Mouse (Mus musculus) hindbrain, embryonic 13.5 days (tissue): Measurements from ENCODE around the gene Kctd11. TPM values are rescaled to one million over a fixed set of nuclear protein-coding genes. Genes with fewer than 3 reads are reported as not detected.
"Not testable (repeated sequence)": the region's sequence is repeated elsewhere in the genome, so short reads cannot be mapped to it uniquely, and the experiment has no call there.

Source experiments
- ATAC-seq: fragments of 200-750 bp; cut with Nextera tagmentation; 2 replicates; pipeline ENCODE4 v1.8.0; 2017; ENCODE audit warnings: moderate TSS enrichment; ENCODE audit not compliant: low FRiP score
- H3K27ac ChIP-seq: fragments of 300-500 bp; sonication (generic); 2 replicates; pipeline ENCODE4 v1.5.1; 2015; ENCODE audit warnings: inconsistent platforms, mild to moderate bottlenecking, moderate library complexity
- H3K27me3 ChIP-seq: fragments of 300-500 bp; sonication (generic); 2 replicates; pipeline ENCODE4 v1.6.1; 2015; ENCODE audit warnings: mild to moderate bottlenecking, inconsistent platforms
- H3K36me3 ChIP-seq: fragments of 300-500 bp; sonication (generic); 2 replicates; pipeline ENCODE4 v1.6.1; 2015; ENCODE audit warnings: mild to moderate bottlenecking, inconsistent platforms
- H3K4me1 ChIP-seq: fragments of 300-500 bp; sonication (generic); replicated peaks from 2 replicates; pipeline ENCODE4 v1.6.1; 2015; ENCODE audit warnings: inconsistent platforms
- H3K4me2 ChIP-seq: fragments of 300-500 bp; sonication (generic); 2 replicates; pipeline ENCODE4 v1.6.1; 2015; ENCODE audit warnings: inconsistent platforms, mild to moderate bottlenecking, moderate library complexity
- H3K4me3 ChIP-seq: fragments of 300-500 bp; sonication (generic); 2 replicates; pipeline ENCODE4 v1.5.1; 2015; ENCODE audit warnings: mild to moderate bottlenecking, inconsistent platforms
- H3K9ac ChIP-seq: fragments of 300-500 bp; sonication (generic); 2 replicates; pipeline ENCODE4 v1.6.1; 2015; ENCODE audit warnings: mild to moderate bottlenecking, inconsistent platforms
- H3K9me3 ChIP-seq: fragments of 300-500 bp; sonication (generic); 2 replicates; pipeline ENCODE4 v1.6.1; 2016; ENCODE audit warnings: inconsistent platforms
- WGBS: fragments of 180-500 bp; shearing (Covaris S2); methylation state at CpG from one replicate; pipeline ENCODE4 v1.1.7; 2015; 5-methylcytosine and 5-hydroxymethylcytosine counted together
- polyA plus RNA-seq: library from polyadenylated mRNA; unstranded; fragments of >200 nt; fragmentation: Nextera tagmentation; extraction: Ambion mirVana; gene quantifications from 2 replicates; pipeline ENCODE4 v1.2.1, GENCODE M21; 2015

Gene Kctd11
- polyA plus RNA-seq: 2.0 and 2.5 TPM in 2 replicates

DNA sequence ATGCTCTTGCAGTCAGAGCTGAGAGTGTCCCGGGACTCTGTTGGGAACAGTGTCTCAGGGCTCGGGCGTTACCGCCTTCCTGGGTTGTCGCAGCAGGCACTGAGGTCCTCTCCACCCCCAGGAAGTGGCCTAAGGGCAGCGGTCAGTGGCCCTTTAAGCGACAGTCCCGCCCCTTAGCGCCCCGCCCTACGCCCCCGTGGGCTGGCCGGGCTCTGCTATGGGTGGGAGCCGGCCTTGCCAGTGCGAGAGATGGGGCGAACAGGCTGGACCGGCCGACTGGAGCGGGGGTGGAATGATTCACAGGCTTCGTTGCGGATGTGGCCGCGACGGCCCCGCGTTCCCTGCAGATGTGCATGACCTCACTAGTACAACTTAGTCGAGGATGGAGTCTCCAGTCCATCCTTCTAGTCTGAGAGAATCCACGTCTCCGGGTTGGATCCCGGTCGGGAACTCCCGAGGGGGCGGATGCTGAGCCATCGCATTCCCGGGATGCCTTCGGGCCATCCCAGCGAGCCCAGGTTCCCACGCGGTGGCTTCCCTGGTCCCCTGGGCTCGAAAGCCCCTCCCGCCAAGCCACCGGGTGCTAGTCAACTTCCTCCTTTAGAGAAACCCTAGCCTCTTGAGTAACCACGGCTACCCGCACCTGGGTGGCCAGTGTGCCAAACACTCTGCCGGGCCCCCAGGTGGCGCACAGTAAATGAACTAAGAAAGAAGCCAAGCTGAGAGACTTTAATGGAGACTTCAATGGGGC, at the start of gene Kctd11:
Gene Kctd11 (minus strand): TSS at position 554 of the 751 bp plus-strand sequence.
- Histone ChIP-seq H3K4me1 (peaks cover 36% of the 10 kb centered on the region), H3K27me3 (peaks cover 42% of the 10 kb centered on the region), H3K4me3 (peak within 1 kb of the TSS; percentile 40), H3K27ac (peak within 1 kb of the TSS; percentile 58), H3K4me2 (peak within 1 kb of the TSS; percentile 73), H3K9me3 (no peaks in the 10 kb centered on the region), H3K9ac (peak within 1 kb of the TSS; percentile 71), H3K36me3 (no peaks in the 10 kb centered on the region)
- ATAC-seq: peak; percentile 82
- under 1% methylated on average over 41 of the region's 46 CpGs for WGBS

DNA sequence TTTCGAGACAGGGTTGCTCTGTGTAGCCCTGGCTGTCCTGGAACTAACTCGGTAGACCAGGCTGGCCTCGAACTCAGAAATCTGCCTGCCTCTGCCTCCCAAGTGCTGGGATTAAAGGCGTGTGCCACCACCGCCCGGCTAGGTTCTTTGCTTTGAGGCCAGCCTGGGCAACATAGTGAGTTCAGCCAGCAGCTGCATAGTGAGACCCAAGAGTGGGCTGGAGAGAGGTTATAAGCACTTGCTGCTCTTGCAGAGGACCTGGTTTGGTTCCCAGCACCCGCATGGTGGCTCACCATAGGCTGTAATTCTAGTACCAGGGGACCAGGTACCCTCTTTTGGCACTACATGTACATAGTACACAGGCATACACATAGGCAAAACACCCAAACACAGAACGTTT, 49.0 kb upstream of the Kctd11 start:
- not testable (repeated sequence) for H3K27ac ChIP-seq, H3K9ac ChIP-seq, H3K4me1 ChIP-seq, ATAC-seq, H3K4me3 ChIP-seq, H3K36me3 ChIP-seq, H3K9me3 ChIP-seq, H3K4me2 ChIP-seq
- WGBS: 90% methylated on average over 8 of the region's 8 CpGs
- peaks cover 19% of the 10 kb centered on the region for H3K27me3 ChIP-seq

DNA sequence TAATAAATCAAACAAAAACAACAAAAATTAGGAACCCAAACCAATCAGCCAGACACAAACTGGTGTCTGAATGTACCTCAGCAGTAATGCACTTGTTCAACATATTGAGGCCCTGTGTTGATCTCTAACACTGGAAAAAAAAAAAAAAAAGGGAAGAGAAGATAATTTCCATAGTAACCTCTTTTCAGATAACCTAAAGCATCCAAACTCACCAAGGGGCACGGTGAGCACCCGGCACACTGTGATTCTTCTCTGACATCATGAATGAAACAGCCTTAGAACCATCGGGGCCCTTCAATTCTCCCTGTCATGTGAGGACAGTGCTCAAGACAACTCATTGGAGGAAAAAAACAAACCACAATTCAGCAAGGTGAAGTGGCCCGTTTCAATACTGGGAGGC, 48.5 kb upstream of the Kctd11 start:
- Histone ChIP-seq H3K4me3 (no peak overlapping the region), H3K36me3 (no peaks in the 10 kb centered on the region), H3K27me3 (peaks cover 15% of the 10 kb centered on the region; the same call in 1 of the 2 replicates), H3K4me1 (peaks cover 5% of the 10 kb centered on the region), H3K27ac (no peak overlapping the region), H3K9ac (no peak overlapping the region), H3K9me3 (no peaks in the 10 kb centered on the region), H3K4me2 (no peak overlapping the region)
- WGBS: 85% methylated on average over 4 of the region's 4 CpGs
- ATAC-seq: no peak

DNA sequence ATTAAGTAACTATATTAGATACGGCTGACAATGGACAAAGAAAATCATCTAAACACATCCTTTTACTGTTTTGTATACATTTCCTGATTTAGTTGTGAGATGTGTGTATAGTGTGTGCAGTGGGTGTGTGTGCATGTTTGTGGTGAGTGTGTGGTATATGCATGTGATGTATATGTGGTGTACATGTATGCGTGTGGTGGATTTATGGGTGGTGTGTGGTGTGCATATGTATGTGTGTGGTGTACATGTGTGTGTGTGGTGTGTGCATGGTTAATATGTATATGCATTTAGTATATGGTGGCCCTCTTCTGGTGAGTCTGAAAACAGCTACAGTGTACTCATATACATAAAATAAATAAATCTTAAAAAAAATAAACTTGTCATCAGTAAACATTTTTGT, 46.3 kb upstream of the Kctd11 start:
- no peak overlapping the region for H3K4me2 ChIP-seq
- H3K27me3 ChIP-seq: 0 out of 2 replicates have a peak, but pooled peaks cover 10% of the 10 kb centered on the region
- H3K27ac ChIP-seq: no peak overlapping the region
- H3K4me3 ChIP-seq: no peak overlapping the region
- H3K9me3 ChIP-seq: no peaks in the 10 kb centered on the region
- no peaks in the 10 kb centered on the region for H3K36me3 ChIP-seq
- H3K4me1 ChIP-seq: peaks cover 3% of the 10 kb centered on the region
- WGBS: 96% methylated on average over 2 of the region's 2 CpGs
- ATAC-seq: no peak
- no peak overlapping the region for H3K9ac ChIP-seq

DNA sequence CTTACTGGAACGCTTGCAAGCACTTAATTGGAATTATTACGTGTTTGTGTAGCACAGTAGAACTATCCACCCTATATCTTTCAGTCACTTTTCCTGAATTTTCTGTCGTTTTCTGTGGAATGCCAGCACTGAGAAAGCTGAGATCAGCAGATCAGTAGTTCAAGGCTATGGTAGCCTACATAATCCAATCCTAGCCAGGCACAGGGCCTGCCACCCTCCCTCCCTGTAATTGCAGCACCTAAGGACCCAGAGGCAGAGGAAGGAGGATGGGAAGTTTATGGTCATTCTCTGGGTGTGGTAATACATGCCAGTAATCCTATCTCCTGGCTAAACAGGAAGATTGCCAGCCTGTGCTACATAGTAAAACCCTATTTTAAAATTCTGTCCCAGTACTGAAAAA, 41.6 kb upstream of the Kctd11 start:
- H3K4me3 ChIP-seq: no peak overlapping the region
- no peak overlapping the region for H3K4me2 ChIP-seq
- H3K27me3 ChIP-seq: no peaks in the 10 kb centered on the region
- ATAC-seq: no peak
- peak overlapping the region; percentile 51; the same call in 1 of the 2 replicates for H3K9ac ChIP-seq
- WGBS: 68% methylated on average over 3 of the region's 3 CpGs
- H3K4me1 ChIP-seq: peaks cover 28% of the 10 kb centered on the region
- H3K27ac ChIP-seq: no peak overlapping the region; the same call in 1 of the 2 replicates
- no peaks in the 10 kb centered on the region for H3K9me3 ChIP-seq
- peaks cover 12% of the 10 kb centered on the region for H3K36me3 ChIP-seq

DNA sequence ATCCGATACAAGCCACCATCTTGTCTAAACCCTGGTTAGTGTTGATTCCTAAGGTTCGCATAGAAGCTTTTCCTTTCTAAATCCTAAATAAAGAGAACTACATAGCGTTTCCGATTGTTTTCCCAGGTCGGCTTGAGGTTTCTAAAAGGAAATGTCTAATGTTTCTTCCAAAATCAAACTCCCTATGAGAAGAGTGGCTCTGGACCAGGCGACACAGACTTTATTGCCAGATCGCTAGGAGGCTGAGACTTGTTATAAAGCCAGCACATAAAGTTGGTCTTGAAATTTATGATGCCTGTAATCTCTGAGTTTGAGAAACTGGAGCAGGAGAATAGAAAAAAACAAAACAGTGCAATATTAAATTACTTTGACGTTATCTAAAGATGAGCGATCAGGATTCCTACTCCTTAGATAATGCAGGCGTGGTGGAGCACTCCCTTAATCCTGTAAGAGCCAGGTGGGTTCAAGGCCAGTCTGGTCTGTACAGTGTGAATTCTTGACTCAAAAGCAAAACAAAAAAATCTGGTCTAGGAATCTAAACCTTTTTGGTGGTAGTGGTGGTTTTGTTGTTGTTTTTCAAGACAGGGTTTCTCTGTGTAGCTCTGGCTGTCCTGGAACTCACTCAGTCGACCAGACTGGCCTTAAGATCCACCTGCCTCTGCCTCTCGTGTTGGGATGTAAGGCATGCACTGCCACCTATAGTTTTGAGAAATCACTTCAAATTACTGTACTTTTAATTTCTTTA, 41.0 kb upstream of the Kctd11 start:
- H3K27me3 ChIP-seq: no peaks in the 10 kb centered on the region
- ATAC-seq: no peak
- H3K4me2 ChIP-seq: peak overlapping the region; percentile 66
- no peaks in the 10 kb centered on the region for H3K9me3 ChIP-seq
- H3K36me3 ChIP-seq: peaks cover 18% of the 10 kb centered on the region
- H3K4me1 ChIP-seq: peaks cover 28% of the 10 kb centered on the region
- H3K4me3 ChIP-seq: peak overlapping the region; percentile 49
- peak overlapping the region; percentile 70 for H3K9ac ChIP-seq
- WGBS: 6% methylated on average over 12 of the region's 12 CpGs
- peak overlapping the region; percentile 95 for H3K27ac ChIP-seq

DNA sequence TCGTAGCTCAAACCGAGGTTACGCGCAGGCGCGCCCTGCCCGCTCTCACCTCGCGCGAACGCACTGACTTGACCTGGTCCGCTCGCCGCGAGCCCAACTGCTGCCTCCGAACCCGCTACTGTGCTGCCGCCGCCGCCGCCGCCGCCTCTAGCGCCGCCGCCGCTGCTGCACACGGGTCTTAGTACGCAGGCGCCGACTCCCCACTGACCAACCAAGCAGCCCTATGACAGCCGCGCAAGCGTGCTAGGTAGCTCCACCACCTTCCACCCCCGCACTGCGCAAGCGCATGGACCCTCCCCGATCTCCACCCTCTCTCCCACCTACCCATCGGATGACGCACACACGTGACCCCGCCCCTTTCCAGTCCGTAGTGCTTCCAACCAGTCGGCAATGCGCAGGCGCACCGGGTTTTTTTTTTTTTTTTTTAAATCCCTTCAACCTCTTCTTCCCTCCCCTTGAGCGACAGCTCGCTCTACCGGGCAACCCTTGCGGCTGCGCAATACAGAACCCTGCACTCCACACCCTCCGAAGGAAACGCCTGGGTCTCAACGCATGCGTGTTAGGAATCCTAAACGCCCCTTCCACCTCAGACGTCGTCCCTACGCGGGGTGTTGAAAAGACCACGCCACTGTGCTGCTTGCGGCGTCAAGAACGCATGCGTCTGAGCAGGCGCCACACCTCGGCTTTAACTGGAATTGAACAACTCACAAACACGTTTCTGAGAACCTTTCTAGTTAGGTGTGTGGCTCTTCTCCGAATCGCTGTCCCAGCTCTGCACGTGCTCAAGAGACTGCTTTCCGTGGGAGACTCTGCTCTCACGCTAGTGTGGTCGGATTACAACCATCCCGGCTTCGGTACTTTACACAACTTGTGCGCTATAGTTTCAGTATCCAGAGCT, 40.2 kb upstream of the Kctd11 start, which contains the start of gene Eif5a:
Gene Eif5a (minus strand): TSS at position 845 of the 898 bp plus-strand sequence.
- peak within 1 kb of the TSS; percentile 98 for H3K4me2 ChIP-seq
- peak within 1 kb of the TSS; percentile 95 for H3K27ac ChIP-seq
- peak within 1 kb of the TSS; percentile 93 for H3K9ac ChIP-seq
- no peaks in the 10 kb centered on the region for H3K27me3 ChIP-seq
- WGBS: under 1% methylated on average over 78 of the region's 78 CpGs
- no peaks in the 10 kb centered on the region for H3K9me3 ChIP-seq
- H3K4me1 ChIP-seq: peaks cover 28% of the 10 kb centered on the region
- H3K4me3 ChIP-seq: peak within 1 kb of the TSS; percentile 89
- H3K36me3 ChIP-seq: peaks cover 26% of the 10 kb centered on the region
- peak; percentile 97 for ATAC-seq

DNA sequence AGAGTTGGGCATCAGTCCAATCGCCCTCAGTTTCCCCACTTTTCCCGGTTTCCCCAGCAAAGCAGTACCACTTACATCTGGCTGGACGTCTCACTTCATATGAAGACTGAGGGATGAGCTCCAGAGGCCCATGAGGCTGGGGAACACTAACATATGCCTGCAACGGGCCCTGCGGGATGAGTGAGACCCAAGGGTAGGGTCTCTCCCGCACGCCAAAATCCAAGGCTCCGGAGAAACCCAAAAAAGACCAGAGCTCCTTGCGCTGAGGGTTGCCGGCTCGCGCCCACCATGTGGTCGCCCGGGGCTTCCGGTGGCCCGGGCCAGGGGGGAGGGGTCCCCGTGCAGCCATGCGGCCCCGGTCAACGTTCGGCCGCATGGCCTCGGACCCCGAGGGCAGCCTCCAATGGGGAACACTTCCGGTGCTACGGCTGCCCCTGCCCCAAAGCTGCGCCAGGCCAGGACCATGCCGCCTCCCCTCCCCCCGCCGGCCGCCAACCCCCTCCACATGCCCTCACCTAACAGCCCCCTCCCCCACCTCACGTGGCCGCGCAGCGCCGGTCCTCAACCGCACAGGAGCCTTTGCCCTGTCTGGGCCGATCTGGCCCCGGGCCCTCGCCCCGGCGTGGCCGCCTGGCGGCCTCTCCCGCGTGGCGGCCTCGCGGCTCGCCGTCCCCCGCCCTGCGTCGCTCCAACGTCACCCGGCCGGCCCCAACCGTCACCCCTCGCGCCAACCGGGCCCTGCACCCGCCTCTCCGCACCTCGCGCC, 39.2 kb upstream of the Kctd11 start:
- Histone ChIP-seq H3K4me3 (peak overlapping the region; percentile 89), H3K36me3 (peaks cover 35% of the 10 kb centered on the region), H3K27ac (peak overlapping the region; percentile 95), H3K9ac (peak overlapping the region; percentile 93), H3K9me3 (no peaks in the 10 kb centered on the region), H3K4me2 (peak overlapping the region; percentile 98), H3K27me3 (no peaks in the 10 kb centered on the region), H3K4me1 (peaks cover 36% of the 10 kb centered on the region)
- under 1% methylated on average over 51 of the region's 65 CpGs for WGBS
- peak; percentile 29 for ATAC-seq

DNA sequence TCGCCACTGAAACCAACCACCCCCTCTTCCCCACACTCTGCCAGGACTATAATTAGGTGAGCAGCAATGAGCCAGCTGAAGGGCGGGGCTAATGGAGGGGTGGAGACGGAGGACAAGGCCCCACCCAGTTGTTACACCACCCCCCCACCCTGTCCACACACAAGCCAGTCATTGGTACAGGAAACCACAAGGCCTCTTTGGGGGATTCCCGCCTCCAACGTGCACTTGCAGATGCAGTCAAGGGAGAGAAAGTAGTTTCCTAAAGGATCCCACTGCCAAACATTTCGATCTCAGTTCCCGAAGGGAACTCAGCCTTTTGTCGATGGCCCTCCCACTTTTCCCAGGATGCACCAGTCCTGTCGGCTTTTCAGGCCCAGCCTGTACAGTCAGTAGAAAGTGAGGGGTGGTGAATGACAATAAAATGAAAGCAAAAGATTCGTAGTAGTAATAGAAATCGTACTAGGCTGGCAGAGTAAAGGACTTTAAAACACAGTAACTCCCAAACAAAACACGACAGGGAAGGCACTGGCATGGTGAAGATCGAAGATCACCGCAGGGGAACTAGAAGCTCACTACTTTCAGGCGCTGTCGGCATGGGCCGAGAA, 38.6 kb upstream of the Kctd11 start:
- Histone ChIP-seq H3K9ac (peak overlapping the region; percentile 93), H3K27me3 (no peaks in the 10 kb centered on the region), H3K4me2 (peak overlapping the region; percentile 98), H3K9me3 (no peaks in the 10 kb centered on the region), H3K4me3 (peak overlapping the region; percentile 89), H3K27ac (peak overlapping the region; percentile 95), H3K4me1 (peaks cover 43% of the 10 kb centered on the region), H3K36me3 (peaks cover 42% of the 10 kb centered on the region)
- ATAC-seq: no peak
- 1% methylated on average over 17 of the region's 17 CpGs for WGBS

DNA sequence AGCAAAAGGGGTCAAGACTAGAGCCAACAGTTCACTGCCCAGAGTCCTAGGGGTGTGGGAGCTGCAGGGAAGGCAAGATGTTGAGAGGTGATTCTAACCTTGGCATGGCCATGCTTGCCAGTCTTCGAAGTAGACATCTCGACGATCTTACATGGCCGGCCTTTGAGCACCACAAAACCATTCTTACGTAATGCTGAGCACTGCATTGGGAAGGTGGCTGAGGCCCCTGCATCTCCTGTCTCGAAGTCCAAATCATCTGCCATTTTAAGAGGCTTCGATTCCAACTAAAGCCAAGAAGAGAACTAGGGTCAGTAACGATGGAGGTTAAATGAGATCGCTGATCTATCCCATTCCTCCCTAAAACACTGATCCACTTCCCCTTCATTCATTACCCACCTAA, 37.8 kb upstream of the Kctd11 start:
- no peak for ATAC-seq
- Histone ChIP-seq H3K27me3 (no peaks in the 10 kb centered on the region), H3K9me3 (no peaks in the 10 kb centered on the region), H3K36me3 (peaks cover 43% of the 10 kb centered on the region), H3K9ac (peak overlapping the region; percentile 93), H3K27ac (no peak overlapping the region), H3K4me1 (peaks cover 49% of the 10 kb centered on the region), H3K4me3 (peak overlapping the region; percentile 89), H3K4me2 (peak overlapping the region; percentile 98)
- 87% methylated on average over 9 of the region's 9 CpGs for WGBS

DNA sequence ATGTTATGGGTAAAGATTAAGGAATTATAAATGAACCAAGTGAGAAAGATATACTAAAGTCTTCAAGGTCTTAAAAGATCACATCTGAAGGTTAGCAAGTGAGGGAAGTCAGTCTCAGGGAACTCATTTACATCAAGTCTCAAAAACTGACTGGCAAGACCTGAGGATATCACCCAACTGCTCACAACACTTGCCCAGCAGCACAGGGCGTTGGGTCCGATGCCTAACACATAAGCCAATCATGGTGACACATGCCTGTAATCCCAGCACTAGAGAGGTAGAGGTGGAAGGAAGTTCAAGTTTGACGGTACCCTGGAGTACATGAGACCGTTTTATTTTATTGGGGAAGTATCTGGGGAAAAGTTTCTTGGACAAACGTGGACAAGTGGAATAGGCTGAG, 36.9 kb upstream of the Kctd11 start:
- 88% methylated on average over 5 of the region's 5 CpGs for WGBS
- peaks cover 55% of the 10 kb centered on the region for H3K4me1 ChIP-seq
- no peak overlapping the region for H3K9ac ChIP-seq
- H3K27ac ChIP-seq: no peak overlapping the region
- no peak for ATAC-seq
- H3K36me3 ChIP-seq: peaks cover 47% of the 10 kb centered on the region
- H3K4me3 ChIP-seq: no peak overlapping the region
- no peaks in the 10 kb centered on the region for H3K27me3 ChIP-seq
- H3K9me3 ChIP-seq: no peaks in the 10 kb centered on the region
- no peak overlapping the region for H3K4me2 ChIP-seq
